Mouse (Mus musculus) cerebellum, postnatal 14 days (tissue): Measurements from ENCODE around the gene Smim13.
A peak's percentile ranks its signal among the peaks of the same experiment; 100 is the strongest.
"Not testable (repeated sequence)": the region's sequence is repeated elsewhere in the genome, so short reads cannot be mapped to it uniquely, and the experiment has no call there.

Source experiments
- DNase-seq, 2 experiments: peaks; one replicate each; pipeline ENCODE4 v3.0.0; 2021; ENCODE audit warnings: mixed read lengths in 2 of 2

The Smim13 gene

DNA sequence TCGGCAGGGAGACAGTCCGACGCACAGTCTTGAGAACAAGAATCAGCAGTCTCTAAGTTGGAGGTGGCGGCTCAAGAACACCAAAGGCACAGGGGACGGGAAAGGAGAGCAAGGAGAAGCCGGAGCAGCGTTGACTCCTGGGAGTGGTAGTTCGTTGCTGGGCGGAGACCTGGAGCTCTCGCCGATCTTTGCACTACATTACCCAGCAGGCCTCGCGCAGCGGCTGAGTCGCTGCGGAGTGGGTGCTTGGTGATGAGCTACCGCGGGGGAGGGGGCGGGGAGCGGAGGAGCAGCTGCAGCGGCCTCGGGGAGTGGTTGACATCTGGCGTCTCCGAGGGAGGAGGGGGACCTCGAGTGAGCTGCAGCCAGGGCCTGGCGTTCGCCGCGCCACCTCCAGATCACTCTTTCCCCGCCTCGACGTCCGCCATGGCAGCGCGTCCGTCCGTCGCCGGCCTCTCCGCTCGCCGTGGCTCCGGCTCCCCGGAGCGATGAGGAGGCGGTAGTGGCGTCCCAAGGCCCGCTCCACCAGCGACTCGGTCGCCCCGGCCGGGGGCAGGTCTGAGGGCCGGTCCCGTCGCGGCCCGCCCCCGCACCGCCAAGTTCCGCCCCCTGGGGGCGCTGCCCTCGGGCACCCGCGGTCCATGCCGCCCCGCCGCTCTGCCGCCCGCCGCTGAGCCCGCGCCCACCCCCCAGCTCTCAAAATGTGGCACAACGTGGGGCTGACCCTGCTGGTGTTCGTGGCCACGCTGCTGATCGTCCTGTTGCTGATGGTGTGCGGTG, at the start of gene Smim13:
Gene Smim13, plus strand, starts transcription at position 307 of the 780 bp plus-strand sequence.
- DNase-seq, result peak; percentile 91 to 93

GRCm38 (mm10) chr13:41200861-41201260, 48.8 kb upstream of the Smim13 start:
- DNase-seq, result peak in 1 of 2 experiments; percentile 22

DNA sequence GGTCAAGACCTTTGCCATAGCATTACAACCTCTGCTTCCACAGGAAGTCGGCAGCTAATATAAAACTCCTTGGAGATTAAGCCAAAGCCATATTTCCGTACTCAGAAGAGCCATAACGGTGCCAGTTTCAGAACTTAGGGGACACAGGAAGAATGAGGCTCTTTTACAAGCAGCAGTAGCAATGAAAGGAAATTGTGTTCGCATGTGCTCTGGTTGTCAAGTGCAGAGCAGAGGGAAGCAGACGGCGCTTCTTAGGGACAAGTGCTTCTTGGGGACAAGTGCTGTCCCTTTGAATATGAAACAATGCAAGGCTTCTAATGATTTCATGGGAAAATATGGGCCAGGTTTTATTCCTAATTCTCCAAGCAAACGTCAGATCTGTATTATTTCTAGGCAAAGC, 46.4 kb upstream of the Smim13 start:
- no peak for DNase-seq

GRCm38 (mm10) chr13:41203691-41204090, 46.0 kb upstream of the Smim13 start:
- DNase-seq, result no peak

DNA sequence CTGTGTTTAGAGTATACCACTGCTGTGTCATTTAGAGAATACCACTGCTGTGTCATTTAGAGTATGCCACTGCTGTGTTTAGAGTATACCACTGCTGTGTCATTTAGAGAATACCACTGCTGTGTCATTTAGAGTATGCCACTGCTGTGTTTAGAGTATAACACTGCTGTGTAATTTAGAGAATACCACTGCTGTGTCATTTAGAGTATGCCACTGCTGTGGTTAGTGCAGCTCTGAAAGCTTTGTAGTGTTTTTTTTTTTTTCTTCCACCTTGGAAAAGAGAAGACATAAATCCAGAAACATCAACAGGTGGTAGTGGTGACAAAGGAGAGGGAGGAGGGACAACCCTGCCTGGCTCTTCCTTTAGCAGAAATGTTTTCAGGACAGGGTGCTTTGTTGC, 44.1 kb upstream of the Smim13 start:
- DNase-seq, result not testable (repeated sequence)

DNA sequence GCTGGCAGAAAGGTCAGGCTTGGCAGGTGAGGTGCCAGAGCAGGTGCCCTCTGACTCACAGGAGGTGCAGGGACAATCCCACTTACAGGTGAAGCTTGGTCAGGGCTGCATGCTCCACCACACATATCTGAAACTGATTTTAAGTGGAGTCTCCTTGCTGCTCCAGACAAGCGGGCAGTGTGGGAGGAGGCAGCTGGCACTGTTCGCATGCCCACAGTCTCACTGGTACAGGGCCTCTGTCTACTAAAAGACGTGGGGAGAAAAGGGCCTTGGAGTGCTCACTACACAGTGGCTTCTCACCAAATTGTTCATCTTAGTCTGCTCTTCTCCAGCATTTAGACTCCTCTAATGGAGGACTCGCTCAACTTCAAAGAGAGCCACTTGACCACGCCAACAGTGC, 43.4 kb upstream of the Smim13 start:
- no peak for DNase-seq

- DNase-seq, result no peak
These were observed 38.4 kb upstream of the Smim13 start for GRCm38 (mm10) chr13:41211276-41211675.

DNA sequence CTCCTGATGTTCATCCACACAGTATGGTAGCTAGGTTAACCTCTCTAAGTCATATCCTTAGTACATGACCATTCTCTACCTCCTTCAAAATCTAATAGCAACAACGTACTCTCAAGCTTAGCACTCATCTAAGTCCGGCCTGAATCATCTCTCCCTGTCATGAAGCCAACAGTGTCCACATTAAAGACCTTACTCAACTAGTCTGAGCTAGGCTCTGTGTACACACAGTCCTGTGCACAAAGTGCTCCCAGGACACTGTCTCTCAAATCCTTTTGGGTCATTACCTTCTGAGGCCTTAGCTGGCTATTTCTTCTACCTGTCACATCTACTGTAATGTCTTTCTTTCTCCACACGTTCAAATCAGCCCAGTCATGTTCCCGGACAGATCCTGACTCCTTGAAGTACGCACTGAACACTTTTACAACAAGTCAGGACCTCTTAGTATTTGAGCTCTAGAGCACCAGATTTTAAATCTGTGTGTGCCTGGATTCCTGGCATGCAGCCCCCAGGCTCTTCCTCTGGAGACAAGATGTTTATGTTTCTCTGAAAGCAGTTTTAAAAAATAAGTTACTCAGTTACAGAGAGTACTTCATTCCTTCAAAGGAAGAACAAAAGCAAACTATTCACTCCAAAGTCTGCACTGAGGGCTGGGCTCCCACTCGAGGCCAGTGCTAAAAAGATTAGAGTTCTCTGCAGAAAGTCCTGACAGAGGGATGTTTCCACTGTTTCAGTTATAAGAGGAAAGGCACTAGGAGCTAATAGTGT, 36.9 kb upstream of the Smim13 start:
- no peak for DNase-seq

DNA sequence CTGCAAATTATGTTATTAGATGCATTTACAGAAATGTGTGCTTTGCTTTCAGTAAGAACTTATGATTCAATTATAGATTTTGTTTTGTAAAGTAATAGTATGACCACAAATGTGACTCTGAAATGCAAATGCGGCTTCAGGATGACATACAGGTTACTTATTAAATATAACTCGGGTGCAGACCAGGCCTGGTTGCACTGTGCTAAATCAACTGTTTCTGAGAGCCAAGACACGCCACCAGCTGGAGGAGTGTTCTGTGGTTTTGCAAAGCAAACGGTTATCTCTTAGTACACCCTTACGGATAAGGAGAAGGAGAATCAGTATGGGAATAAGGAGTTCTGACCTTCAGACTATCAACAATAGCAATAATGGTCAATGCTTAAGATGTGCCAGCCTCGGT, 34.0 kb upstream of the Smim13 start:
- DNase-seq, result no peak

GRCm38 (mm10) chr13:41216236-41216635, 33.4 kb upstream of the Smim13 start:
- DNase-seq, result no peak

DNA sequence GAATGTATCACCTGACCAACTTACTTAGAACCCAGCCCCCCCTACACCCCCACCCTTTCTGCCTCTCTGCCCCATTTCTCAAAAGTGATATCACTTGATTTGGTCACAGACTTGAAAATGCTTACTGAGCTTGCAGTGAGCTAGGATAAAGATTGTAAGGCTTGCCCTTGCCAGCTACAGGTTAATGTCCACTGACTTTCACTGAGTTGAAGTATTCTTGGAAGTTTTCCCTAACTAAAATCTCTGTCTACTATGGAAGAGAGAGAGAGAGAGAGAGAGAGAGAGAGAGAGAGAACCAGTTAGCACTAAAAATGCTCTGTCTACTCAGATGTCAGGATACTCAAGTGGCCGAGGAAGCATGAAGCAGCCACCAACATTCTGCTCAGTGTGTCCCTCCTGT, 30.6 kb upstream of the Smim13 start:
- no peak for DNase-seq

GRCm38 (mm10) chr13:41219687-41220303, 29.8 kb upstream of the Smim13 start:
- peak; percentile 60 for DNase-seq

- DNase-seq, result peak; percentile 76 to 77
These were observed 29.3 kb upstream of the Smim13 start, which contains the start of gene Elovl2 for GRCm38 (mm10) chr13:41220304-41220834. Elovl2 (minus strand) TSS chr13:41220405.

GRCm38 (mm10) chr13:41226513-41226912, 23.1 kb upstream of the Smim13 start:
- DNase-seq, result no peak

- no peak for DNase-seq
These were observed 21.6 kb upstream of the Smim13 start for GRCm38 (mm10) chr13:41228060-41228459.

DNA sequence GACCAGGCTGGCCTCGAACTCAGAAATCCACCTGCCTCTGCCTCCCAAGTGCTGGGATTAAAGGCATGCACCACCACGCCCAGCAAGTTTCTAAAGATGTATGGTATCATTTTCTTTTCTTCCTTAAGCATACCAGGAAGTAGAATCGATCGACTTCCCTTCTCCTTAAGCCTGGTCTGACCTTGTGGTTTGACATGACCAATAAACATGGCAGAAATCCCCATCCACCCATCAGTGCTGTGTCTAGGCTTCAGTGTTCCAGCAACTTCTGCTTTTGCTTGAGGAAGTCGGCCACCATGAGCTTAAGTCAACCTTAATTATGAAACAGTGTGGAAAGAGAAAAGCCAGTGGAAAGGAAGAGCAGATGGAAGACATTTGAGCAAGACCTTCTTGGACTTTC, 19.4 kb upstream of the Smim13 start:
- DNase-seq, result no peak

GRCm38 (mm10) chr13:41231389-41231983, 18.2 kb upstream of the Smim13 start:
- peak; percentile 88 to 94 for DNase-seq

DNA sequence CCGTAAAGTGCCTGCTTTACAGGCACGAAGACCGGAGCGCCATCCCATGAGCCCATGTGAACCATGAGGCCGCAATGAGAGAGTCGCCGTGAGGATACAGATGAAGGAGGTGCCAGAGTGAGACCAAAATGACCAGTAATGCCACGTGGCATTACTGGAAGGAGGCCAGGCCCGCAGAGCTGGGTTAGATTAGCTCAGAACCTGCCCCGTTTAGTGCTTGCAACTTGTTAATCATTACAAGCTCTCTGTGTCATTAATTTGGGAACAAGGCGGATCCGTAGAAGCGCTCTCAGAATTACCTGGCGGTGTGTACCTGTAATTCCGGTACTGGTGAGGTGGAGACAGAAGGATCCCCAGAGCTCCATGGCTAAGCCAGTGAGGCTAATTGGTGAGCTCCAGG, 17.4 kb upstream of the Smim13 start:
- peak; percentile 44 to 65 for DNase-seq

- peak; percentile 43 to 48 for DNase-seq
These were observed 16.4 kb upstream of the Smim13 start for GRCm38 (mm10) chr13:41233241-41233640.

DNA sequence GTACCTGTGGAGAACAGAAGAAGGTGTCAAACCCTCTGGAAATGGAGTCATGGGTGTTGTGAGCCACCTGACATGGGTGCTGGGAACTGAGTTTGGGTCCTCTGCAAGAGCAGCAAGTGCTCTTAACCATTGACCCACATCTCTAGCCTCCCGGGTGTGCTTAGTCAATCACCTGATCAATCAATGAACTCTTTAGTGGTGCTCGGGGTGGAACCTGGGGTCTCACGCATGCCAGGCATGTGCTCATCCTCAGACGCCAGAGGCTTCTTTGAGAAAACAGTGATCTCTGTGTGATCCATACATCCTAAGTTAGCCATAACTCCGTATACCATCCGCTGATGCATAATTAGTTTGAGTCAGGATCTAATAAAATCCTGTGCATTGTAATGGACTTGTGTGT, 14.5 kb upstream of the Smim13 start:
- no peak for DNase-seq

GRCm38 (mm10) chr13:41235845-41236741, 13.6 kb upstream of the Smim13 start:
- no peak for DNase-seq
